Mouse (Mus musculus) liver, embryonic 14.5 days (tissue): ENCODE results near the gene Gm1123. TPM values are rescaled to one million over a fixed set of nuclear protein-coding genes. Genes with fewer than 3 reads are reported as not detected.

Experiments
- ATAC-seq: fragments of 200-750 bp; cut with Nextera tagmentation; 2 replicates; pipeline ENCODE4 v1.8.0; 2017; ENCODE audit warnings: moderate number of reproducible peaks, mild to moderate bottlenecking, moderate library complexity; ENCODE audit not compliant: insufficient read depth
- DNase-seq, 3 experiments: peaks; one replicate each; pipeline ENCODE4 v3.0.0-alpha.2; 2012 to 2013; ENCODE audit warnings: low read depth in 3 of 3, low spot score in 3 of 3
- H3K27ac ChIP-seq: fragments of 300-500 bp; sonication (generic); 2 replicates; pipeline ENCODE4 v1.5.1; 2014; ENCODE audit warnings: moderate library complexity, mild to moderate bottlenecking, control low read depth, inconsistent platforms
- H3K27me3 ChIP-seq: fragments of 300-500 bp; sonication (generic); 2 replicates; pipeline ENCODE4 v1.6.1; 2014; ENCODE audit warnings: mild to moderate bottlenecking, low read length, moderate library complexity; ENCODE audit not compliant: control insufficient read depth, insufficient read depth
- H3K36me3 ChIP-seq: fragments of 300-500 bp; sonication (generic); replicated peaks from 2 replicates; pipeline ENCODE4 v1.6.1; 2014; ENCODE audit warnings: low read depth; ENCODE audit not compliant: control insufficient read depth, insufficient read depth
- H3K4me1 ChIP-seq, 2 experiments: fragments of 200-500 bp in 1 of 2; fragments of 300-500 bp in 1 of 2; sonication (generic) in 1 of 2; replicated peaks; 2 replicates each; pipeline ENCODE4 v1.6.1; 2012 to 2014; ENCODE audit warnings: antibody characterized with exemption in 1 of 2, inconsistent platforms in 1 of 2, low read length in 1 of 2; ENCODE audit not compliant: control insufficient read depth in 2 of 2, insufficient read depth in 2 of 2
- H3K4me2 ChIP-seq: fragments of 300-500 bp; sonication (generic); 2 replicates; pipeline ENCODE4 v1.6.1; 2014; ENCODE audit warnings: low read depth, mild to moderate bottlenecking, control low read depth, moderate library complexity
- H3K4me3 ChIP-seq, 2 experiments: fragments of 200-500 bp in 1 of 2; fragments of 300-500 bp in 1 of 2; sonication (generic) in 1 of 2; 2 replicates each; pipeline ENCODE4 v1.5.1; 2012 to 2014; ENCODE audit warnings: low read depth in 2 of 2, low read length in 2 of 2, mild to moderate bottlenecking in 2 of 2, control low read depth in 1 of 2, inconsistent platforms in 1 of 2, moderate library complexity in 1 of 2; ENCODE audit not compliant: insufficient read depth in 1 of 2
- H3K9ac ChIP-seq: fragments of 300-500 bp; sonication (generic); replicated peaks from 2 replicates; pipeline ENCODE4 v1.6.1; 2014; ENCODE audit warnings: mild to moderate bottlenecking, control low read depth, moderate library complexity
- H3K9me3 ChIP-seq: fragments of 300-500 bp; sonication (generic); 2 replicates; pipeline ENCODE4 v1.6.1; 2016; ENCODE audit warnings: low read length, mixed read lengths; ENCODE audit not compliant: control insufficient read depth
- CTCF ChIP-seq: IDR thresholded peaks from 2 replicates; pipeline ENCODE4 v1.5.1; 2016; ENCODE audit warnings: antibody characterized with exemption, low read depth, control low read depth
- EP300 ChIP-seq: IDR thresholded peaks from 2 replicates; pipeline ENCODE4 v1.6.1; 2016; ENCODE audit warnings: antibody characterized with exemption, low read depth
- WGBS: fragments of 180-500 bp; shearing (Covaris S2); extraction: QIAGEN DNeasy Blood & Tissue Kit; methylation state at CpG from one replicate; pipeline ENCODE4 v1.1.7; 2014; ENCODE audit not compliant: insufficient replicate concordance; 5-methylcytosine and 5-hydroxymethylcytosine counted together
- polyA plus RNA-seq, 2 experiments: library from polyadenylated mRNA; depleted of rRNA in 1 of 2; stranded (reverse) in 1 of 2; unstranded in 1 of 2; fragments of >200 nt; fragmentation: Nextera tagmentation in 1 of 2; extraction: Ambion mirVana in 1 of 2; gene quantifications; 2 replicates each; pipeline versions ENCODE4 v1.2.1 to v1.2.3; 2012 to 2014

Gene Gm1123
- polyA plus RNA-seq, 2 experiments = 0.03 TPM; not detected in 1

DNA sequence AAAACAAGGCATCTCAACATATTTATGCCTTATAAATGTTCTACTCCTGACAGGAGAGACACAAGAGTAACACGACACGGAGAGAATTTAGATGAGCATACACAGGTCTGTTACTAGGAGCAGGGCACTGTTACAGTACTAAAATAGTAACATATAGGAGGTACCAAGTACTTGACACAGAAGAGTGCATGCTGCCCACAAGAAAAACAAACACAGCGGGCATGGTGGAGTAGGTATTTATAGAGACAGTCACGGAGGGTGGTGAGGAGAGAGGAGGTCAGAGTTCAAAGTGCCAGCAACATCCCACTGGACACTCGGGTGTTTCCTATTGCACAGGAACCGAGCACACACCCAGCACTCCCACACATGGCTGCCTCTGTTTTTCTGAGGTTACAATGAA, 14.2 kb upstream of the Gm1123 start:
- ATAC-seq (no peak), DNase-seq (no peak)
- peaks cover 4% of the 10 kb centered on the region for H3K36me3 ChIP-seq
- WGBS = 73% methylated on average over 6 of the region's 6 CpGs
- TF ChIP-seq CTCF = no peak
- TF ChIP-seq EP300 = no peak
- H3K4me2 ChIP-seq = no peak overlapping the region
- H3K9ac ChIP-seq = no peak overlapping the region
- no peak overlapping the region for H3K4me3 ChIP-seq
- no peaks in the 10 kb centered on the region for H3K27me3 ChIP-seq
- no peak overlapping the region for H3K27ac ChIP-seq
- H3K9me3 ChIP-seq = no peaks in the 10 kb centered on the region
- H3K4me1 ChIP-seq = no peaks in the 10 kb centered on the region

DNA sequence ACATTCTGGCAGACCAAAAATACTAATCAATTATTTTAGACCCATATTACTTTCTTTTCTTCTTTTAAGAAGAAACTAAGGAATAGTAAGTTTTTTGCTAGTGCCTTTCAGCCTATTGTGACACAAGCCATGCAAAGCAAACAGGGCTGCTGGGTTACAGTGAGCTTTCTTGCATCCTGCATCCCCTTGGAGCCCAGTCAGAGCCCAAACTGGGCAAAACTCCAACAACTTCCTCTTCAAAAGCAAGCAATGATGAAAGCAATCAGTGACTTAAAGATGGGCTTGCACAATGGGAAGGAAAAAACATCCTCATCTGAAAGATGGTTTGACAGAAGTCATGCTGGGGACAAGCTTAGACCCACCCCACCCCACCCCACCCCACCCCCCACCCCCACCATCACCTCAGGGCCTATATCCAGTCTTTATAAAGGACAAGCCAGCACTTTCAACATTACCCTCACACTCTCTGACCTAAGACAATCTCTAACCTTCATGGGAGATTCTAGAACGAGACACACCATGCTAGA, 13.3 kb upstream of the Gm1123 start:
- no peak for DNase-seq
- ATAC-seq = no peak
- H3K4me3 ChIP-seq = no peak overlapping the region
- no peaks in the 10 kb centered on the region for H3K9me3 ChIP-seq
- 70% methylated on average over 1 of the region's 1 CpGs for WGBS
- H3K4me1 ChIP-seq = no peaks in the 10 kb centered on the region
- H3K27me3 ChIP-seq = no peaks in the 10 kb centered on the region
- no peak overlapping the region for H3K9ac ChIP-seq
- TF ChIP-seq EP300 (no peak), CTCF (no peak)
- H3K36me3 ChIP-seq = peaks cover 5% of the 10 kb centered on the region
- no peak overlapping the region for H3K4me2 ChIP-seq
- H3K27ac ChIP-seq = no peak overlapping the region

GRCm38 (mm10) chr9:99044761-99045160, 9.2 kb upstream of the Gm1123 start:
- no peak for DNase-seq
- no peaks in the 10 kb centered on the region for H3K27me3 ChIP-seq
- 82% methylated on average over 8 of the region's 8 CpGs for WGBS

DNA sequence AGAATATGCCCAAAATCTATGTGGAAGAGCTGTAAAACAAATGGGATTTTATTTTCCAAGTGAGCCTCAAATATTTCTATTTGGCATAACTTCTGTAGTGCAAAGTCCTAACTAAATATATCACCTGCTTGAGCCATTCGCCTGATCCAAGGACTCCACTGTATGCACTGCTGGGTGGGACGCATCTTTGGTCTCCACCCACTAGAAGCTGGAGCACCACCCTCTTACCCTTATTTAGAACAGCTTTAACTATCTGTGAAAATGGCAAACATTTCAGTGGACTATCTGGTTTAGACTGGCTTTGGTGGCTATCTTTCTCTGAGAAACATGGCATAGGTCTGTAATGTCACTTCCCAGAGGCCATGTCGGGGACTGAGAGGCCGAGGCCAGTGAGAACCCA, 7.1 kb upstream of the Gm1123 start:
- Histone ChIP-seq H3K9me3 (no peaks in the 10 kb centered on the region), H3K4me1 (no peaks in the 10 kb centered on the region), H3K4me2 (no peak overlapping the region), H3K27me3 (no peaks in the 10 kb centered on the region), H3K9ac (no peak overlapping the region), H3K27ac (no peak overlapping the region), H3K4me3 (no peak overlapping the region), H3K36me3 (peaks cover 16% of the 10 kb centered on the region)
- DNase-seq = no peak
- ATAC-seq = no peak
- 85% methylated on average over 4 of the region's 4 CpGs for WGBS
- TF ChIP-seq EP300 = no peak
- TF ChIP-seq CTCF = no peak

More at GRCm38 (mm10) chr9:99044761-99045160, 9.2 kb upstream of the Gm1123 start:
- no peak for ATAC-seq
- Histone ChIP-seq H3K4me1 (no peaks in the 10 kb centered on the region), H3K9me3 (no peaks in the 10 kb centered on the region), H3K27ac (no peak overlapping the region), H3K4me3 (no peak overlapping the region), H3K4me2 (no peak overlapping the region), H3K36me3 (peaks cover 11% of the 10 kb centered on the region), H3K9ac (no peak overlapping the region)
- TF ChIP-seq CTCF (no peak), EP300 (no peak)

GRCm38 (mm10) chr9:99041994-99042393, 6.5 kb upstream of the Gm1123 start:
- no peak overlapping the region for H3K9ac ChIP-seq

More at GRCm38 (mm10) chr9:99041994-99042393, 6.5 kb upstream of the Gm1123 start:
- H3K4me1 ChIP-seq = no peaks in the 10 kb centered on the region
- no peak for ATAC-seq
- peaks cover 16% of the 10 kb centered on the region for H3K36me3 ChIP-seq
- WGBS = 68% methylated on average over 9 of the region's 9 CpGs
- no peak overlapping the region for H3K27ac ChIP-seq
- H3K4me2 ChIP-seq = no peak overlapping the region
- no peak for TF ChIP-seq CTCF
- TF ChIP-seq EP300 = no peak
- H3K27me3 ChIP-seq = no peaks in the 10 kb centered on the region
- no peak overlapping the region for H3K4me3 ChIP-seq
- H3K9me3 ChIP-seq = no peaks in the 10 kb centered on the region
- DNase-seq = no peak
